Mouse (Mus musculus): Measurements from ENCODE around the gene Erbin. TPM values are rescaled to one million over a fixed set of nuclear protein-coding genes. Genes with fewer than 3 reads are reported as not detected.

Erbin gene
- total RNA-seq (2021): 10 to 100 TPM; 39.4 to 42.8 TPM
- long read RNA-seq, experiment 1, full-length matches to known transcripts: 5 of 9 reads
- long read RNA-seq, experiment 1, partial matches to known transcripts: 2 of 9 reads
- long read RNA-seq, experiment 1, other reads (novel, unspliced or antisense): 2 of 9 reads
- long read RNA-seq, experiment 2, full-length matches to known transcripts: 4 of 9 reads
- long read RNA-seq, experiment 2, partial matches to known transcripts: 1 of 9 reads
- long read RNA-seq, experiment 2, other reads (novel, unspliced or antisense): 4 of 9 reads

DNA sequence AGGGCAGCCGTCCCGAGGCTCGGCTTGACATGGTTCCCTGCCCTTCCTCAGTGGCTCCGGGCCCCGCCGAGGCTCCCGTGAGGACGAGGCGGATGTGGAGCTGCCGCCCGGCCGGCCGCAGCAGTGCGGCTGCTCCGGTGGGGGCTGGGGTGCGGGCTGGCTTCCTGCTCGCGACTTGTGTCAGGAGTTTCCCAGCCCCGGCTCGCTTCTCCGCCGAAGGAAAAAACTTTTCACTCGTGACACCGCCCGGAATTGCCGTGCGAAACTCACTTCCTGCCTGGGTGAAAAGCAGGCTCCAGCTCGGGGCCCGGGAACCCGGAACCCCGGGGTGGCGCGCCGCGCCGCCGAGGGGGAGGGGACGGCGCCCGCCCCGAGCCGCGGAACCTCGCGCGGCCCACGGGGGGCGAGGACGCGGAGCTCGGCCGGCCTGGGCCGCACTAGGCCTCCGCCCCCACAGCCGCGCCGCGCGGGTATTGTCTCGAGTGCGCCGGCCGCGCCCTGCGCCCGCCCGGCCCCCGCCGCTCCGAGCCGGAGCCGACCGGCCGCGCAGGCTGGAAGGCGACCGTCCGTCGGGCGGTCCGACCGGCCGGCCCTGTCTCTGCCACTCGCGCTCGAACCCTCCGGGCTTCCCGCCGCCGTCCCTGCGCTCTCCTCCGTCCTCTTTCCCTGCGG, at the start of gene Erbin:
Erbin (minus strand) TSS at position 254 of the 672 bp plus-strand sequence.
- DNase-seq (ENCODE audit: low spot score in 2 of 2): peak; percentile 57 to 73

- DNase-seq (ENCODE audit: low spot score in 2 of 2): no peak
These were observed 49.6 kb upstream of the Erbin start for GRCm38 (mm10) chr13:103969912-103970311.

GRCm38 (mm10) chr13:103967987-103968386, 47.7 kb upstream of the Erbin start:
- DNase-seq (ENCODE audit: low spot score in 2 of 2): no peak

- no peak for DNase-seq (ENCODE audit: low spot score in 2 of 2)
These were observed 46.4 kb upstream of the Erbin start for GRCm38 (mm10) chr13:103966696-103967215.

DNA sequence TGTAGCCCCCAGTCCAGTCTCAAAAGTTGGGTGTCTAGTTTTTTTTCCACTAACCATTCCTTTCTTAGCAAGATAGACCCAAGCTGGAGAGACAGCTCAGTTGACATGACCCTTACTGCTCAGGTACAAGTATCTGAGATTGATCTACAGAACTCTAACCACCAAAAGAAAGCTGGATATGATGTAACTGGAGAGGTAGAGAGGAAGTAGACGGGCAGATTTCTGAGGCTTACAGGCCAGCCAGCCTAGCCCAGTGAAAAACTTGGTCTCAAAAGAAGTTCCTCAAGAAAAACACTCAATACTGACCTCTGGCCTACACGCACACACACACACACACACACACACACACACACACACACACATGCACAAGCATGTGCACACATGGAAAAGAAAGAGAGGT, 44.9 kb upstream of the Erbin start:
- no peak for DNase-seq (ENCODE audit: low spot score in 2 of 2)

DNA sequence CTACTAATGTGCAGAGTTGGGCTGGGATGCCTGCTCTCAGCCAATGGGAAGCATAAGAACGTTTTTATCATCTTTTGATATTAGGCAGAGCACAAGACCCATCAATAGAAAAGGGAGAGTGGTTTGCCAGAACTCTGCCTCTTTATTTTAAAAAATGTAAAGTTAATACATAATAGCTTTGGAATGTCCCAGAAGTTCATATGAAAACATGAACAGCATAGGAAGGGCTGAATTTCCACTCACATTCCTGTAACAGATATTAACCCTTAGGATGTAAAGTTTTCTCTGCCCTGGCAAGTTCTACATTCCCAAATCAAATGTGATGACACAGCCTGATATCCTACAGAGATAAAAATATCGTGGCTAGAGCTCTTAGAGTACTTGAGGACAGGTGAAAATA, 42.8 kb upstream of the Erbin start:
- no peak for DNase-seq (ENCODE audit: low spot score in 2 of 2)

- DNase-seq (ENCODE audit: low spot score in 2 of 2): no peak
These were observed 39.5 kb upstream of the Erbin start for GRCm38 (mm10) chr13:103959841-103960240.

DNA sequence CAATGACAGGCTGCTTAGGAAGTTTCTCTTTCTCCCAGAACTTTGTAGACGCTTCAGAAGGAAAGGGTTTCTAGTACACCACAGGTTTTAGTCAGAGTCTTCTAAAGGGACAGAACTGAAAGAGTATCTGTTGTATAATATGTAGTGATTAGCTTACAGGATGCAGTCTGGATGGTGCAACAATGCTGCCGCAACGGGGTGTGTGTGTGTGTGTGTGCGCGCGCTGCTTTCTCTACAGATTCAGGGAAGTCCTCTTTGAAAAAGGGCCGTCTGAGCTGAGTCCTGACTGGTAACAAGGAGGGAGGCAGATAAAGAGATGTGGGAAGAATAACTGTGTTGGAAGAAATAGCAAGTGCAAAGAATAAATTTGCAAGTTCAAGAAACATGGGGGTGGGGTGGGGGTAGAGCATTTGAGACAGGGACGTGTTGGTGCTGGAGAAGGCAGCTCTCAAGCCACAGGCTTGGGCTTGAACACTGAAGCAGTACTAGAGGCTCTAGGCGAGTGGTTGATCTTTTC, 38.4 kb upstream of the Erbin start:
- DNase-seq (ENCODE audit: low spot score in 2 of 2): no peak

DNA sequence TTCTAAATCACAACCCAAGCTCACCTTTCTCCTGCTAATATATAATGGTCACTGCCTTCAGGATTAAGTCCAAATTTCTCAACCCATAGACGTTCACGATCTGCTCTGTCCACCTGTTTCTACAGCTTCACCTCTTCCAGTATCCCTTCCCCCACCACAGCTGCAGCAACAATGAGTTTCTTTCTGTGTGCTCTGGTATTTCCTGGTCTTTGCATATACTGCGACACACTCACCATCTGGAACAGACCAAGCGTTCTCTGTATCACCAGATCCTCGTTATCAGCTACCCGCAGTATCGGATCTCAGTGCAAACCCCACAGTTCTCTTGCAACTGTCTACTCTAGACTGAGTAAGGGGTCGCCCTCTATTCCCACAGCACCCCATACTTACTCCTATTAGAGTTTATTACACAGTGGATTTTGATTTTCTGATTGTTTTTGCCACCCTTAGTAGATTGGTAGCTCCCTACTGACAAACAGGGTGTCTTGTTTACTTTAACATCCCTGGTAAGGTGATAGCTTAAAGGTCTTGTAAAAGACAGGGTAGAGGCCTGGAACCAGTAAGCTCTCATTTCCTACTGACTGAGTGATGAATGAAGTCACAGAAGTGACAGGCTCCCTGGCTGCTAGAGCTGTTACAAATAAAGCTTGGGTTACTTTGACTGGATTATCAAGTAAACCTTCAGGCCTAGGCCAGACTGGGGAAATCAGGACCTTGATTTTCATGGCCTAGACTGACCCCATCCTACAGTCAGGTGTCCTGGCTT, 37.0 kb upstream of the Erbin start:
- DNase-seq (ENCODE audit: low spot score in 2 of 2): no peak

GRCm38 (mm10) chr13:103955652-103956051, 35.3 kb upstream of the Erbin start:
- no peak for DNase-seq (ENCODE audit: low spot score in 2 of 2)

GRCm38 (mm10) chr13:103951393-103951792, 31.1 kb upstream of the Erbin start:
- DNase-seq (ENCODE audit: low spot score in 2 of 2): no peak

GRCm38 (mm10) chr13:103940796-103941195, 20.5 kb upstream of the Erbin start:
- no peak for DNase-seq (ENCODE audit: low spot score in 2 of 2)

DNA sequence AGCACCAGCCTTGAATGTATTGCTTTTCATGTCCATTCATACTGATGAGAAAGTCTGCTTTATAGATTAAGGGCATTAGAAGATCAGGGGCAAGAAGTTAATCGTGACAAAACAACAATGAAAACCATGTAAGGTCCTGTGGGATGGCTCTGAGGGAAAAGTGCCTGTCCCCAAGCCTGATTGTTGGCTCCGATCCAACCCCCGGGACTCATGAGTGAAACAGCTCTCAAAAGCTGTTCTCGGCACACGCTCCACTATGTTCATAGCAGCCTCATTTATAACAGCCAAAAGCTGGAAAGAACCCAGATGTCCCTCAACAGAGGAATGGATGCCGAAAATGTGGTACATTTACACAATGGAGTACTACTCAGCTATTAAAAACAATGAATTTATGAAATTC, 4.3 kb upstream of the Erbin start:
- no peak for DNase-seq (ENCODE audit: low spot score in 2 of 2)

DNA sequence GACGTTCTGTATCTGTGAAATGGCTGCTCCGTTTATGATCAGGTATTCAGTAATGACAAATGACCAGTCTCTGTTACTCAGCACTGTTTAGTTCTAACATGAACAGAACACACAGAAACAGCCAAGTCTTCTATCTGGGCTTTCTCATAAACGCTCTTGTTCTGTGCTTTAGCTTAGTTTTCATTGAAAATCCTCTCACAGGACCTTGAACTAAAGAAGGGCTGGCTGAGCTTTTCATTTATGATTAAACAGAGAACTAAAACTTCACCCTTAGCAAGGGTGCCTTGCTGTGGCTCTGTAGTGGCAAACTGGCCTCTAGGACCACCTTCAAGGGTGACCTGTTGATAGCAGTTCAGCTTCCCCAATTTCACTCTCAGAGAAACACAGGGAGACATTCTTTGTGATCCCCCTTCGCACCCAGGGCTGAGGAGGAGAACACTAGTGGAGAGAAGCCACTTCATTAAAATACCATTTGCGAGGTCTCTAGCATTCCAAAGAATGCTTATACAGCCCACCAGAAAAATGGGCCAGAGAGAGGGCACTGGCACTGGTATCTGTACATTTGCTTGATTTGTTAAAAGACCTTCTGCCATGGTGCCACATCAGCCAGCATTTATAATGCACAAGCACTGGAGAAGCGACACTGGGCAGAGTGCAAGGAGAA, 3.2 kb upstream of the Erbin start:
- no peak for DNase-seq (ENCODE audit: low spot score in 2 of 2)

DNA sequence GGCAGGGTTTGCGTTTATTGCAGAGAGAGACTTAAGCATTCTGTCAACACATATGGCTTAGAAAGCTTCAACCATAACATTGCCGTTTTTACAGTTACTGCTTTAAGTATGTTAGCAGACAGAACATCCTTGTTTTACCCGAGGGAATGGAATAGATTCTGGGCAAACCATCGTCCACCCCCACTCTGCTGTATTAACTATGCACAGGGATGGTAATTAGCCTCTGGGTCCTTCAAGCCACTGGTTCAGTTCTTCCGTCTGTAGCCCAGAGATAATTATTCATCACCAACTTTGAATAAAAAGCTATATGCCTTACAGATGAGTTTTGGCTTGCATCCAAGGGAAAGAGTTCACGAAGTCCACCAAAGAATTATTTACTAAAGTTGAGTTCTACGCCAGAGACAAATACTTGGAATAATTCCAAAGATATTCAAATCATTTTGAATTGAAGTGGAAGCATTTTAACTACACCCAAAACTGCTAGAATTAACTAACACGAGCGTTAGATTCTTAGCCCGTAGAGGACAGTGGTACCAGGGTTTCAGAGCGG, 1.6 kb upstream of the Erbin start:
- DNase-seq (ENCODE audit: low spot score in 2 of 2): no peak

DNA sequence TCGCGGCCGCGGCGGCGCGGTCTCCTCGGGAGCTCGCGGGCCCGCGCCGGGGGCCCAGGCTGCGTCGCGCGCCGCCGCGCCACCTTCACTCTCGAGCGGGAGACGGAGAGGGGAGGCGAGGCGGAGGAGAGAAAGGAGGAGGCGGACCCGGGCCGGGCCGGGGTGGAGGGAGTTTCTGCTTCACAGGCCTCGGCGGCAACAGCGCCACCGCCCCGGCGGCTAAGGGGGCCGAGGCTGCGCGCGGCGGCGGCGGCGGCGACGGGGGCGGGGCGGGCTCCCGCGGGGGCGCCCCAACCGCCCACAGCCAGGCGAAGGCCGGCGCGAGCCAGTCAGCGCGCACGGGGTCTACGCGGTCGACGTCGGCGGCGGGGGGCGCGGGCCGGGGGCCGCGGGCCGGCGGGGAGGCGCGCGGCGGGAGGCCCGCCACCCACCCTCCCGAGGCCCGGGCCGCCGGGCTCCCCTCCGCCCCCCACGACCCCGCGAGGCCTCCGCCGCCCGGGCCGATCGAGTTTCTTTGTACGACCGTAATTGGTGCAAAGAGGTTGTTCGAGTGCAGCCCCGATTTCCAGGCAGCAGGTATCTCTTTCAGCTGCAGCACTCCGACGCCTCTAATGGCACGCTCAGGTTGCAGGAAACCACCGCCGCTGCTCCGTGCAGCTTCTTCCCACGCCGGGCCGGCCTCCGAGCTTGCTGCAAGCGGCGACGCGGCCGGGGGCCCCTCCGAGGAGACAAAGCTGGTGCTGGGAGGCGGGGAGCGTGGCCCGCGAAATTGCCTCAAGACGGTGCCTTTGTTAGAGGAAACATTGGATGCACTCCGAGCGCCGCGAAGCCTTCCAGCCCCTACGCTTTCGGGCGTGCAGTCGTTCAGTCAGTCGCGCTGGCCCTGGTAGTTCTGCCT, 868 bp upstream of the Erbin start:
- peak; percentile 75 to 85 for DNase-seq (ENCODE audit: low spot score in 2 of 2)

GRCm38 (mm10) chr13:103919956-103920260, 406 bp downstream of the Erbin start:
- no peak for DNase-seq (ENCODE audit: low spot score in 2 of 2)

DNA sequence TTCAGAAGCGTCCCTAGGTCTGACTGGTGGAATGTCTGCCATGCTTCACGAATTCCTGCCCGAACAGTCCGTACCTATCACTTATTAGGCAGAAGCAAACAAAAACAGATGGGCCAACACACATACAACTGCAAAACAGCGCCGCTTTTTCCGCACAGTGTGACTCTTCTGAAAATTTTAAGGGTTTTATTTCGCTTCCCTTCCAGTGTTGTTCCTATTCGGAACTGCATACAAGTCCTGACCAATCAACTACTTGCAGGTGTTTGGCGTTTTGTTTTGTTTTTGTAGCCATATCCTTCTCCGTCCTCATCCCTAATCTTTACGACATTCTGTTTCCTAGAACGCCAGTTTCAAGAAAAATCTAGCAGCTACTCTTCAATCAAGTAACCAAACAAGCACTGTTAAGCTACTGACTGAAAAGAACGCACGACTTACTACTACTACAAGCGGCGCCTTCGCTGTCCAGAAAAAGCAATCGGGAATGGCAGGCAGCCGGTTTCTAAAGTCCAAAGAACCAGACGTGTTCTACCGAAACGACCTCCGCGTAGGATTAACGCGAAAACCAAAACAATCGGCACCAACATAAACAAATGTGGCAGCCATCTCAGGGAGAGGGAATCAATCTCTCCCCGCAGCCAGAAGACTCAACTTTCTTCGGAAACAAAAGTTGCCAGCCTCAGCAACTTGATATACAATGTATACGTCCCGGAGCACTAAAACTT, 919 bp downstream of the Erbin start:
- no peak for DNase-seq (ENCODE audit: low spot score in 2 of 2)

DNA sequence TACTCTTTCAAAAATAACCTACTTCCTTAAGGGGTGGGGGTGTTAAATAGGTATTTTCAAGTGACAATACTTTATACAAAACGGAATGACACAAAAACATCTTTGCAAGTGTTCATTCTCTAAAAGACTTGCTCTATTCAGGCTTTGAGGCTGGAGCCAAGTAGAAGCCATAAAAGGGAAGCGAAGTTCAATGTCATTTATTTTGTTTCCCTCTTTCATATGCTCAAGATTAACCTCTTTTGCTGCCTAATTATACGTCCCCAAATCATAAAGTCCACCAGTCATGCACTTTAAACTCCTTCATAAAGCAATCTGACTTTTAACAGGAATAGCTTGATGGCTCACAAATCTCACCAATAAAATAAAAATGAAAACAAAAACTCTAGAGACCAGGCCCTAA, 1.9 kb downstream of the Erbin start:
- DNase-seq (ENCODE audit: low spot score in 2 of 2): no peak
